Mouse (Mus musculus) kidney, adult 18-20 months (tissue): ENCODE results near the gene Tha1.

Source experiments
- DNase-seq: peaks from one replicate; pipeline ENCODE4 v3.0.0; 2021

Tha1 gene

GRCm38 (mm10) chr11:117823411-117823810, 49.9 kb downstream of the Tha1 start:
- DNase-seq: no peak

GRCm38 (mm10) chr11:117822728-117823241, 50.5 kb downstream of the Tha1 start:
- no peak for DNase-seq

GRCm38 (mm10) chr11:117821868-117822267, 51.4 kb downstream of the Tha1 start:
- DNase-seq: no peak

- no peak for DNase-seq
These were observed 53.1 kb downstream of the Tha1 start for GRCm38 (mm10) chr11:117820173-117820572.

GRCm38 (mm10) chr11:117819095-117819494, 54.2 kb downstream of the Tha1 start:
- DNase-seq: no peak
